Mouse (Mus musculus) kidney, postnatal 4 days (tissue): ENCODE measurements at regions not wholly inside any gene's neighbourhood (a gene's known extent, or its start where the extent isn't known, plus 50 kb on each side); places are given as distances from the start of the nearest gene placed in this dataset.
A peak's percentile ranks its signal among the peaks of the same experiment; 100 is the strongest.

ENCODE experiments used
- DNase-seq, 2 experiments: peaks; one replicate each; pipeline ENCODE4 v3.0.0; 2021; ENCODE audit warnings: mixed read lengths in 2 of 2

DNA sequence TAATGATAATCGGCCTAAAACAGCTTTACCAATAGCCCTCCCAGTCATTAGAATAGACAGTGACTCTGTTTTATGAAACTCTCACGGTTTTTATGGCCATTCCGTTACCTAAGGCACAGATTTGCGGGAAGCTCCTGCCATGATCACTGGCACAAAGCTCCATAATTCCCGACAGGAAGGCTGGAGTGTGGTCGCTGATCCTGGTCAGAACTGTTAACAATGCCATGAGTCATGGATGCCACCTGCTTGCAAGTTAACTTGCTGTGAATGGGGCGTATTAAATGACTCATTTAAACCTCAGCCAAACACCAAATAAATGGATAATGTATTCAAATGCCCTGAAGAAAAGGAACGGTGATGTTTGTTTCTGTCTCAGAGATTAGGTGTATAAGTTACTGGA, 559.9 kb upstream of the Map3k7 start:
- DNase-seq: no peak

DNA sequence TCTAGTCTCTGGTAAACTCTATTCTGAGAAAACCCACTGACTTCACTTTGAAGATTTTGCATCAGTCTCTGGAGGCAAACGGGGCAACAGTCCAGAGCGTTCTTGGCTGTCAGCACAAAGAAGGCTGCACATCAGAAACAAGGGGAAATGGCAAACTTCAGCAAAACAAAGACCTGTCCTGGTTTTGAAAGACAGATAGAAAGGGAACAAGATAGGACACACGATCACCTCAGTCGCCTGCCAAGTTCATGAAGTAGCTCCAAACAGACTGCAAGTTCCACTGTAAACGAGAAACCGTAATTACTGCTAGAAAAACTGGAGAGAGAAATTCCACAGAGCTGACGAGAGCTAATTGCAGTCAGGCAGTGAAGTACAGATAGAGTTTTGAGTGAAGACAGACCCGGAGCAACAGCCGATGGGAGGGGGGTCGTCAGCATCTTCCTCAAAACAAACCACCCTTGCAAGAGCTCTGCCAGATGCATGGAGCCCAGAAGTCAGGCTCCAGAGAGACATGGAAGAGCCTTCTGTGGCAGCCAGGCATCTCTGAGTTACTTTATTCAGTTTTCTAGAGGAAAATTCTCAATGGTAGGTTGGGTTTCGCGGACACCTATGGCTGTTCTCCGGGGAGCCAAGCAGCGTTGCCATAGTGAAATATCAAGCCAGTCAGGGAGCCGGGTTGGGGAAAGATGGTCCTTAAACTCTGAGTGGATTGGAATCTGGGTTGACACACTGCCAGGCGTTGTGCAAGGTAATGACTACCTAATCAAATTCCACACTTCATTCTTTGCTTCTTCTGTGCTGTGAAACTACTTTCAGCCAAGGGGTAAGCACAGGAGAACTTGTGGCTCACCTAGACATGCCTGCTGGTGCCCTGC, 558.8 kb upstream of the Map3k7 start:
- peak; percentile 26 to 34 for DNase-seq

DNA sequence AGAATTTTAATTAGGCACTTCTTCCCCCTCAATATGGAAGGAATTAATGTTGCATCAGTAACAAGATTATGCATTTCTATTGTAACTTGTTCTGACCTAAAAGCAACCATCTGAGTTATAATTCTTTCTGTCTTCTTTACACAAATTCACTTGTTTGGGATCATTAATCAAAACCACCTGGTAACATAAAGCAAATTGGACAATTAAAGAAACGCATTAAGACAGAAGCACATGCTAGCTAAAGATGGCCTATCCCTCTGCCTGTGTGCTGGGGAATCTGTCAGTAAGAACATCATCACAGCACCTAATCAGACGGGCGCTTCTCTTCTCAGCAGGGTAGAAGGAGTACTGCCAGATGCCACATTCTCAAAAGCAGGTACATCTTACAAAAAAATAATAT, 553.7 kb upstream of the Map3k7 start:
- no peak for DNase-seq

DNA sequence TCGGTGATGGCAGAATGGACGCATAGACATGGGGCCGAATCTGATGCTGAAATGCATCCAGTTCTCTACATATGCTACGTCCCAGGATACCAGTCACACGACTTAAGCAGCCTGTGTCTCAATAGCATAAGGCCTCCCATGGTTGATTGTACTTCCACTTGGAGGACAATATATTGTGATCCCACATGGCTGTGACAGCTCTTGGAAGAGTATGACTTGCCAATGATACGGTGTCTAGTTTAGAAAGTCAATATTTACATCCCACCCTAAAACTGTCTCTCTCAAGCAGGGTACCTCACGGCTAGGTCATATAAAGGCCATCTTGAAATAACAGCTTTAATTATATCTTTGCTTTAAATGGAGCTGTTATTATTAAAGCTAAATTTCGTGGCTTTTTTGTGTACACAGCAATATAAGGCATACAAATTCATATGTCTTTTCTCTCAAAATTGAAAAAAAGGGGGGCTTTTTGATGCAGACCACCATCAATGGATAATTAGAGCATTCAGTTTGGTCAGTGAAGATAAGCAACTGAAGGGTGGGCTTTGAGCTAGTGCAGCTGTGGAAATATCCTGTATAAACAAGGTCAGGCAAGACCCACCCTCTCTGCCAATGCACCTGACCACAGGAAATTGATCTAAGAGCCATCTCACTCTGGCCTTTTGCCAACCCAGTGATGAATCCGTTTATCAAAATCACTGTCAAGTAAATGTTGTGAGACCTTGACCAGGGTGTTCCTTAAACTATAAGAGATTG, 551.9 kb upstream of the Map3k7 start:
- no peak for DNase-seq

DNA sequence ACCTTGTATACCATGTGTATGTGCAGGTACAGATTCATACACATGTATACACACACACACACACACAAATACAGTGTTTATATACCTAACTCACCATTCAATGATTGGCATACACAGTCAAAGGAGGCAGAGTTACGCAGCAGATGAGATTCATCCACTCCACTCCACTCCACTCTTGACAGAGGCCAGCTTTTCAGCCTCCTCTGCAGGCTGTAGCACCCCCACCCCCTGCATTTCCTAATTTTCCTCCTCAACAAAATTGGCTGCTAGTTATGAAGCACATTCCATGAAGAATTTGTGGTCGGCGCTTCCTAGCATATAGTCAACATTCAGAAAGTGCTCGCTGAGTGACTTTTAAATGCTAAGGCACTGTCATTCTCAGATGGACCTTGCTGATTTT, 546.7 kb upstream of the Map3k7 start:
- DNase-seq: peak in 1 of 2 experiments; percentile 14

DNA sequence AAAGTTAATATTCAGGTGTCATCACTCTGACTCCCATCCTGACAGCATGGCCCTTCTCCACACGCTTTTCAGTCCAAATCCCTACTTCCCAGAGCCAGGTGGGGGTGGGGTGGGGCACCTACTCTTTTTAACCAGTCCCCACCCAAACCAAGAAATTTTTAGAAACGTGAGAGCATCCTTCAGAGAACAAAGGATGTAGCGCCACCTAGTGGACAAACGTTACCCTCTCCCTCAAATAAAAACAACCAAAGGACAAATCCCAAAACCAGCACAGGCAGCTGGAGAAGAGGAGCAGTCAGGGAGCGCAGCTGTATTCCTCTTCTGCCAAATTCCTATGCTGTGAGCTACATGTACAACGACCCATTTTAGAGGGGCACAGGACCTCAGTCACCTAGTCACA, 544.7 kb upstream of the Map3k7 start:
- peak; percentile 61 to 67 for DNase-seq

DNA sequence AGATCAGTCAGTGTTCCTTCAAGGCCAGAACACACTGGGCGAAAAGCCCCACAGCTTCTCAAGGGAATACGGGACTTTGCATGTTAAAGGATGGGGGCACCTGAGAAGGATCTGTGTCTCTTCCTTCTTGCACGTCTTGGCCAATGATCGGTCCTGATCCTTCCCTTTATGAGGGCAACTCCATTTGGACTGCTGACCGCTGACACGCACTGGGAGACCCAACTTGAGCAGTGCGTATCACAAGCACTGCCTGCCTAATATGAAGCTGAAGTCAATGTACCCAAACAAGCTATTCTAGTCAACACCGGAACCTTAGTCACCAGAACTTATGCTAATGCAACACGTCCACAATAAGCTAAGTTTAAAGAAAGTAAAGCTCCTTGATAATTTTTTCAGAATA, 543.7 kb upstream of the Map3k7 start:
- no peak for DNase-seq

DNA sequence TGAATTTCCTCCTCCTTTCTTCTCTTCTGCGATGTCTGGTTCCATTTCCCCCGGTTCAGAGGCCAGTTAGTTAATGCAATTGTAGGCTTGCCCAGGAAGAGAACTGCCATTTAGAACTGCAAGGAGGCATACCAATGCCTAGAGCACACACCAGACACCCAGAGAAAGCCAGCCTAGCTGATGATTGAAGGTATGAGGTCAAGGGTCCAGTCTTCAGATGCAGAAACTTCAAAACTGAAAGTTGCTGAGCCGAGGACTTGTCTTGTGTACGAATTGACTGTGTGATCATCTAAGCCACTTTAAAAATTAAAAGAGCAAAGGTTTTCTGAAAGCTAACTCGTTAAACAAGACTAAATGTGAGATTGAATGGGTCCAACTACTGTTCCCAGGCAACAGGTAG, 542.5 kb upstream of the Map3k7 start:
- DNase-seq: no peak

DNA sequence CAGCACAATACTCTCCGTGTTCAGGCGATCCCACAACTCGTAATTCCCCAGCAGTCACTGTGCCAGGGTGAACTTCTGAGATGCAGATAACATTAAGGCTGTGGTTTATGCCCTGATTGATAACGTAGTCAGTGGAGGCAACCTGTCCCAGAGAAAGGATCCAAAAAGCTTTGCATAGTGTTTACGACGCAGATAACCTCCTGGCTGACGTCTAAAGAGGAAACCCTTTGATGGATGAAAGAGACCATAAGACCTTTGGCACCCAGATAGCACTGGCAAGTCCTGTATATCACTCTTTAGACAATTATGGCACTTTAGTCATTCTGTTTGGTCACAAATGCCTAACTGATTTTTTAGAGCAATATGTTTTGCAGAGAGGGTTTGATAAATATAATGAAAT, 538.8 kb upstream of the Map3k7 start:
- DNase-seq: no peak

DNA sequence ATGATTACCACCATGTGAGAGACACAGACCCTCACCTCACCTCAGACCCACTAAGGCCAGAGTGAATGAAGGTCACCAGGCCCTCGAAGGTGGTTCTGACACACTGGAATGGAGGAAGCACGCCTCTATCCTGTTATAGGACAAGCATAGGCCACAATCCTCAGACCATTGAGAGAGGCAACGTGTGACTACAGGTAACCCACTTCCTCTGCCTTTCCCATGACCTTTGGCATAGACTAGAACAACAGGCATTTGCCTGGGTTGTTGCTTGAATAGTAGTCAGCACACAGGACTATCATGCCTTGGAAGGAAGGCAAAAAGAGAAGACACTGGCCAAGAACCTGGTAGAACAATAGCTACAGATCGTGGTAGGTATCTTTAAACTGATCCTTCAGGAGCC, 538.2 kb upstream of the Map3k7 start:
- no peak for DNase-seq

DNA sequence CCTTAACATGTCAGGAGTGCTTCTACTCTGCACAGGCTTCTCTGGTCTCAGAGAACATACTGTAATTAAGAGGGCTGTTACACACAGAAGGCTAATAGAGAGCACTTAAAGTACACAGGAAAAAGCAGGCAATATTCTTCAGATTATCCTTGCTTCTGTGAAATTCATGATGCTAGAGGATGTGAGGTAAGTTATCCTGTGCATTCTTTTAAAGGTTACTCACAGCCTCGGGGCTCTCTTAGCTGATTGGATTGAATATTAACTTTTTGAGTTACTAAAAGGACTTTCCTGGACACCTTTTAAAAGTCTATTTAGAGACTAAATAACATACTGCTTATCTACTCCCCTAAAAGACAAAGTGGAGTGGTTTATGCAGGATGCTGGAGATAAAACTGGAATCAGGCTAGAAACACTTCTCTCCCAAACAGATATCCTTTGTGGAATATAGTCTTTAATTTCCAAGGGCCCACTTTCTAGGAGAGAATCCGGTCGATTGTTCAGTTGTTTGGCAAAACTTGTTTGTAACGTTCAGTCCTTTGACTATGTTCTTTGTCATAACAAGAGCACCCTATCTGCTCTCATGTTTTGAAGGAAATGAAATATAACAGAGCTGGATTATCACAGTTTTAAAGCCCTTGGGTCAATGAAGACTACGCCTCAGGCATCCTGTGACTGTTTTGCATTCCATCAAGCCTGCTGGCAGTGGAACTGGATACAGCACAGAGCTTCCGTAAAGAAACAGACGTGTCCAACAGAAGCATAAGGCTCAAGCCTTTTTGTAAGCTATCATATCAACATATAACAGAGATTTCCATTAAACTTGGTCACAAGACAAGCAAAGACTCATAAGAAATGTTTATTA, 537.5 kb upstream of the Map3k7 start:
- no peak for DNase-seq

DNA sequence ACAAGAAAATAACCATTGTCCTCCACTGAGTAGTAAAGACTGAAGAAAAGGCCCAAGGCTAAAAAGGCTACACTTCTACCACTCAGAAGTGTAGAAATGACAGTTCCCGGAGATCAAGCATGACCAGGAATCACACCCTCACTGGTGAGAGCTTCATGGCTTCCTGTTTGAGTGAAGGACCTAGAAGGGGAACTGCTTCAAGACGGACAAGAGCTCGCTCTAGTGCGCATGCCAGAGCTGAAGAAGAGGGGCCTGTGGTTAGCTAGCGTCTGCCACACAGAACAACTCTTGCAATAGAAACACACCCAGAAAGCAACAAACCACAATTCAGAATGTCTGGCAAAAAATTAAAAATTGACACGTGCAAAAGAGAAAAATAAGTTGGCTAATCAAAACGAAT, 530.0 kb upstream of the Map3k7 start:
- DNase-seq: no peak

DNA sequence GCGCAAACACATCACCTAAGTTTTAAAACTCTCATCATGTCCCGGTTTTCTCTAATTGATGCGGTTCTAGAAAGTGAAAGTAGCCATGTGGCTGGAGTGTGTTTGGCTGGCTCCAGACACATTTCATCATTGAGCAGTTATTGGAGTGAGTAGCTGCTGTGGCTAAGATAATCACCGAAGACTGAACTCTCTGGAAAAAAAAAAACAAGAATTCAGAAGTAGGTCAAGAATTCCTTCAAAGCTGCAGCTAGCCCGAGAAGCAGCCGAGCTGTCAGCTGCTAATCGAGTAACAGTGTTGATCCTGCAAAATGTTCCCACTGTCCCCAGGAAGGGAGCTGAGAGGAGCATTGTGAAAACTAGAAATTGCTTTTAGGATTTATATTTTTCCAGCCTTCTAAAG, 509.0 kb upstream of the Map3k7 start:
- peak; percentile 5 to 10 for DNase-seq

DNA sequence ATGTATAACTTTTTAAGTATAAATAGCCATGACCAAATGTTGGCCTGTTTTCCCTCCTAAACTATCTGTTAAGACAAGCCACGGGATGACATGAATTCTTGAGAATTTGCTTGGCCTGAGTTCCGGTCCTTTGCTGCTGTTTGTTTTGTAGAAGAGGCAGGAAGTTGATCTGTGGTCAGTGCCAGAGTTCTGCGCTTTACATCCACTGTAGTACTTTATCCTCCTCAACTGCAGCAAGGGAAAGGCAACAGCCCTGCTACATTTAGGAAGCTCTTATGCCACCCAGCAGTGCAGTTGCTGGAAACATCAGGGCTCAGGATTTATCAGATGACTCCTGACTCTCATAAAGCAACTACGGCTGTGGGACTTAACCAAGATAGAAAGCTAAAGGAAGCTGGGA, 508.4 kb upstream of the Map3k7 start:
- peak; percentile 7 to 34 for DNase-seq

DNA sequence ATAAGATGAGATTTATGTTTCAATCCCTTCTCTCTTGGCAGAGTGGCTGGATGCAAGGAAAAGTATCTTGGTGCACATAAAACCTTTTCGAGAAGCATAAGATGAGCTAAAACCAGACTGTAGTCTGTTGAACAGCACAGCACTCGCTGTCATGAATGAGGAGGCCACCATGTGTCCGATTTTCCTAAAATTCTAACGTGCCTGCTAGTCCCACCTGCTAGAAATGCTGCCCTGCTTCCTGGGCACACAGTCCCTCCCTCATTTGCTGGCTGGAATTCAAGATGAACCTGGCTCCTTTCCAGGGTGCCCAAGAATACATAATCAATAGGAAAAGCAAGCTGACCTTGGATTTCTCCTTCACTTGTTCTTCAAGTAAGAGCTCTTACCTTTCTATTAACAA, 501.4 kb upstream of the Map3k7 start:
- DNase-seq: no peak

DNA sequence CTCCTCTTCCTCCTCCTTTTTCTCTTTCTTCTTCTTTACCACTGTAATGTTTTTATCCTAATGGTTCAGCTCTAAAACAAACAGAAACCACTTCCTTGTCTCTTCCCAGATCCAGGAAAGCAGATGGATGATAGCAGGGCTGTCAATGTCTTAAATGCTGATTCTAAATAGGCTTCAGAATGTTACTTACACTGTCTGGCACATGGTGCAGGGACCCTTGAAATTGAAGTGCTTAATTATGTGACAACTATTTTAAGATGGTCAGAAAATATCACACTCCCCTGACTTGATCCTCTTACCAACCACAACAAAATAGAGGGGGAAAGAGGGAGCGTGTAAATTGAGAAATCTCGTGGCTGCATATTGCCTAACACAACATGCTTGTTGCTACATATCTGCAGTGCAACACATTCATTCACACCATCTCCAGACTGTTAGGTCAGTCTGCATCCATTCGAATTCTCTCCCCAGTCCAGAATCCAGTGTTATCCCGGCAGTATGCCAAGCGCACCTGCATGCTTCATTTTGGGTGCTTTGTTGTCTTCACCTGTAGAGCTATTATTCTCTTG, 500.7 kb upstream of the Map3k7 start:
- DNase-seq: no peak

DNA sequence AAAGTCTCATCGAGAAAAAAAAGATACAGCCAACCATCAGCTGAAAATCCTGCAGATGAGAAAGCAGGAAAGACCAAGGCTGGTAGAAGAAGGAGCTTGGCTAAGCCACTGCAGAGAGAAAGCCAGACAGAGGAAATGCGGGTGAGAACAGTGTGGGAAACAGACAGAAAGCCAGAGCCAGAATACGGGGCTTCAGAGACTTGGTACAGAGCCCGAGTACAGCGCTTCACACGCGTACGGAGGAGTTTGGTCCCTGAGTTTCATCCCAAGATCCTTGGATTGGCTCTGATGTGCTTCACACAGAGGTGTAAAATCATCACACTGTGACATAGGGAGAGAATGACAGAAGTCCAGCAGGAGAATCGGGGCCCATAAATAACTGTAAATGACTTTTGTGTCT, 495.6 kb upstream of the Map3k7 start:
- peak; percentile 10 to 24 for DNase-seq

DNA sequence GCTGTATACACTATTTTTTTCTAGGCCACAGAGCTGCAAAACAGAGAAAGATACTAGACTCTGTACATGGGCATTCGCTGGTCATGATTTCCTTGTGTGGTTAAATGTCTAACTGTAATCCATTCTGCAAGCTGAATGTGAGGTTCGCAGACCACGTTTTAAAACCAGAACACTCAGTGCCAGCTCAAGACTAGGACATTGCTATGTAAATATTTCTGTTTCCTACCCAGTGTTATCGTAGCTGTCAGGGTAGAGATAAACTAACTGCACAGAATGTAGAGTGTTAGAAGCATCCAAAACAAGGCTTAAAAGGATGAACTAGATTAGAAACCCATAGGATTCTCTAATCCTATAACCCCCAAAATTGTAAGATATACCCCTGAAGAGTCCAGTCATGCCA, 494.1 kb upstream of the Map3k7 start:
- no peak for DNase-seq

DNA sequence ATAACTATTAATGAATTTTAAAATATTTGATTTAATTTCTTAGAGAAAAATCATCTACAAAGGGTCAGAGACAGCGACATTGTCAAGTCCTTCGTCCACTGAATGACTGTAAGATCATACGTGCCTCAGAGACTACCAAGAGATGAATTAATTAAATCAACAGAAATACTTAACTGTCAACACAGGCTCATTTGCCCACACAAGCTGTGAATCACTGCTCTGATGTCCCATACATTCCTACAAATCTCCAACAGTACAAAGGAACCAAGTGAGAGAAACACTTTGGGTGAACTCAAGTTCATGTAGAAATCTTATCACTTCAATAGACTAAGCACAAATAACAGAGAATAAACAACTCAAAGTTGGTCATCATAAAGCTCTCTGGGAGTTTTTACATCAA, 471.4 kb upstream of the Map3k7 start:
- DNase-seq: no peak

DNA sequence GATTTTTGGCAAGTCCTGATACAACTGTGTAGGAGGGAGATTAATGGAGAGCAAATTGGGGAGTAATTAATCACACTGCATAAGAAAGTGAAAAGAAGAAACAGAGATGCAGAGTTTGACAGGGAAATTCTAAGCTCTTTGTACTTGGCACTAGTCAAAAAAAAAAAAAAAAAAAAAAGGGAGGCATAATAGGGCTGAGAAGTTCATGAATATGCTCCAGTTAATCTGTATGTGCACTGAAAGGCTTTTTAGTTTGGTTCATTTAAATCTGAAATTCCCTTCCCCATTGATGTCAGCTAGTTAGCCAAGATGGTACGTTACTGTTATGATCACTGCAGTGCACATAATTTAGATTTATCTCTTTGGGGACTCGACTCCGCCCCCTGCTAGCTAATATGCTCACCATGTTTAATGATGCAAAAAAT, 470.8 kb upstream of the Map3k7 start:
- DNase-seq: peak in 1 of 2 experiments; percentile 18

DNA sequence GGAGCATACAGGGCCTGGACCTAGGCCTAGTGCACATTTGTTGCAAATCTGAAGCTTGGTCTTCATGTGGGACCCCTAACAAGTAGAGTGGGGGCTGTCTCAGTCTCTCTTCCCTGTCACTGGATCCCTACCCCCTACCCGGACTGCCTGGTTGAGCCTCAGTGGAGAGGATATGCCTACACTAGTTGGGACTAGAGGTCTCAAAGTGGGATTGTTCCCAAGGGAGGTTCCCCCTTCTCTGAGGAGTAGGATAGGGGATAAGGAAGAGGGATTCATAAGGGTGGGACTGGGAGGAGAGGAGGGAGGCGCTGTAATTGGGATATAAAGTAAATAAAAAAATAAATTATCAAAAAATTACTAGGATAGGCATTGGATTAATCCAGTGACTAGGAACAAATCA, 464.0 kb upstream of the Map3k7 start:
- DNase-seq: no peak

DNA sequence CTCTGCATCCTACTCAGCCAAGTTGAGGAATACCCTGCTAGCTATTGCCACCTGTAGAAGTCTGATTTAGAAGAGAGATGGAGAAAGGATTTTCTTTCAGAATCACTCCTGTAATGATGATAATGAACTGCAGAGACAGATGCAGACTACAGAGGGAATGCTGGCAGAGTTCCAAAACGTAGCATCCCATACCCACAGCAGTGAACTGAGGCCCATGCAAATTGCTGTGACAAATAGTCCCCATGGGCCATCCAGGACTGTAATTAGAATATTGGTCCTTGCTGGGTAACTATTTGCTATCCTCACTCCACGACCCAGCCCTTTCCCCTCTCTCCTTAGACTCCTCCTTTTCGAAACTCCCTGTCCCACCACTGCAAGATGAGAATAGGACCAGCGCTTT, 463.5 kb upstream of the Map3k7 start:
- no peak for DNase-seq

DNA sequence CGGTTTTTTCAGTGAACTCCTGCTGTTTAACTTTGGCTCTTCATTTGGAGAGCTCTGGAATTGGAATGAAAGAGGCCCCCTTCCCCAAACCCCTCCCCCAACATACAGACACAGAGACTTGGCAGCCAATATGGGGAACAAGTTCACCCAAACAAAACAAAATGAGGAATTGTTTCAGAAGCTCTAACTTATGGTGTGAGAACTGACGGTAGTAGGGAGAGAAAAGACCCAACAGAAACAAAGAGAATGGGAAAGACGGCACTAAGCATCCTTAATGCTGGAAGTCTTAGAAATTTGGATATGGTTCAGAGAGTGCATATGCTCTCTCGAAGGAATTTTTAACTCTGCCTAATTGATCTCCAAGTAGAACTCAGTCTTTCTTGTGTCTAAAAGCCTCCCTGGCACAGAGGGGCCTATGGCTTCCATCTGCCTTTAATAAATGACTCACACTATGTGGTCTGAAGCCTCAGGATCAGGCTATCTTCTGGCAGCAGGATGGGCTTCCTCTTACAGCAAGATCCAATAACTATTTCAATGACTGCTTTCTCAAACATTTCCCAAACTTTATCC, 438.2 kb upstream of the Map3k7 start:
- DNase-seq: no peak
